Mouse (Mus musculus) retina, embryonic 14.5 days (tissue): Measurements from ENCODE around the gene Ropn1.

Experiments
- DNase-seq: peaks from one replicate; pipeline ENCODE4 v3.0.0-alpha.2; 2015; ENCODE audit warnings: low spot score

Gene Ropn1

GRCm38 (mm10) chr16:34649621-34650020 lies at the start of gene Ropn1:
Gene Ropn1 (plus strand): TSS chr16:34649921.
- DNase-seq: no peak

GRCm38 (mm10) chr16:34601954-34602353 lies 47.8 kb upstream of the Ropn1 start:
- no peak for DNase-seq

GRCm38 (mm10) chr16:34603076-34603475 lies 46.6 kb upstream of the Ropn1 start:
- DNase-seq: no peak

- no peak for DNase-seq
Observed at GRCm38 (mm10) chr16:34603854-34604253, 45.9 kb upstream of the Ropn1 start.

GRCm38 (mm10) chr16:34605679-34606078 lies 44.0 kb upstream of the Ropn1 start:
- DNase-seq: peak; percentile 65

GRCm38 (mm10) chr16:34610137-34610536 lies 39.6 kb upstream of the Ropn1 start:
- no peak for DNase-seq

GRCm38 (mm10) chr16:34614021-34614420 lies 35.7 kb upstream of the Ropn1 start:
- DNase-seq: no peak

- DNase-seq: no peak
Observed at GRCm38 (mm10) chr16:34627591-34627990, 22.1 kb upstream of the Ropn1 start.

- DNase-seq: no peak
Observed at GRCm38 (mm10) chr16:34628397-34628796, 21.3 kb upstream of the Ropn1 start.

- DNase-seq: no peak
Observed at GRCm38 (mm10) chr16:34635557-34635956, 14.2 kb upstream of the Ropn1 start.

GRCm38 (mm10) chr16:34643511-34644259 lies 6.0 kb upstream of the Ropn1 start:
- no peak for DNase-seq

- no peak for DNase-seq
Observed at GRCm38 (mm10) chr16:34653023-34653422, 3.3 kb downstream of the Ropn1 start.

GRCm38 (mm10) chr16:34657566-34657965 lies 7.8 kb downstream of the Ropn1 start:
- DNase-seq: peak; percentile 44

- no peak for DNase-seq
Observed at GRCm38 (mm10) chr16:34657983-34658382, 8.3 kb downstream of the Ropn1 start.

- peak; percentile 52 for DNase-seq
Observed at GRCm38 (mm10) chr16:34658388-34658787, 8.7 kb downstream of the Ropn1 start.

GRCm38 (mm10) chr16:34664553-34664952 lies 14.8 kb downstream of the Ropn1 start:
- no peak for DNase-seq

- peak; percentile 89 for DNase-seq
Observed at GRCm38 (mm10) chr16:34667031-34667726, 17.5 kb downstream of the Ropn1 start.

GRCm38 (mm10) chr16:34668341-34668740 lies 18.6 kb downstream of the Ropn1 start:
- no peak for DNase-seq

GRCm38 (mm10) chr16:34671966-34672365 lies 22.2 kb downstream of the Ropn1 start:
- no peak for DNase-seq

GRCm38 (mm10) chr16:34672822-34673221 lies 23.1 kb downstream of the Ropn1 start:
- no peak for DNase-seq

GRCm38 (mm10) chr16:34674365-34674764 lies 24.6 kb downstream of the Ropn1 start:
- no peak for DNase-seq

- no peak for DNase-seq
Observed at GRCm38 (mm10) chr16:34681823-34682222, 32.1 kb downstream of the Ropn1 start.

GRCm38 (mm10) chr16:34689879-34690278 lies 40.2 kb downstream of the Ropn1 start:
- DNase-seq: no peak
